Mouse (Mus musculus): Measurements from ENCODE around the gene Abcg1. TPM values are rescaled to one million over a fixed set of nuclear protein-coding genes. Genes with fewer than 3 reads are reported as not detected.
A peak's percentile ranks its signal among the peaks of the same experiment; 100 is the strongest.

Gene Abcg1
- 19.3 and 20.4 TPM in 2 replicates for polyA plus RNA-seq (2015; fragmentation: Nextera tagmentation; extraction: Ambion mirVana)

GRCm38 (mm10) chr17:31057151-31057890 is at the start of gene Abcg1:
TSS of gene Abcg1 (plus strand) at chr17:31057675.
- H3K4me3 ChIP-seq (replicated peaks; ENCODE audit: low read length) = peak within 1 kb of the TSS; percentile 82
- no peaks in the 10 kb centered on the region for H3K27me3 ChIP-seq (replicated peaks; ENCODE audit: control insufficient read depth, insufficient read depth, low read length)
- H3K9ac ChIP-seq (replicated peaks; ENCODE audit: low read depth, low read length) = peak within 1 kb of the TSS; percentile 77
- peak within 1 kb of the TSS; percentile 77 for H3K4me2 ChIP-seq (ENCODE audit: low read length)
- WGBS = 1% methylated on average over 48 of the region's 49 CpGs
- peak within 1 kb of the TSS; percentile 89 for H3K27ac ChIP-seq (ENCODE audit: low read length)
- H3K9me3 ChIP-seq (ENCODE audit: control insufficient read depth, low read length) = peaks cover 11% of the 10 kb centered on the region
- H3K36me3 ChIP-seq (ENCODE audit: control insufficient read depth, insufficient read depth) = no peaks in the 10 kb centered on the region
- peaks cover 20% of the 10 kb centered on the region for H3K4me1 ChIP-seq (replicated peaks; ENCODE audit: control insufficient read depth, insufficient read depth, low read length)
- ATAC-seq = peak; percentile 85

- Histone ChIP-seq H3K4me3 (replicated peaks; ENCODE audit: low read length) (no peak overlapping the region), H3K36me3 (ENCODE audit: control insufficient read depth, insufficient read depth) (no peaks in the 10 kb centered on the region), H3K9me3 (ENCODE audit: control insufficient read depth, low read length) (no peaks in the 10 kb centered on the region), H3K4me2 (ENCODE audit: low read length) (no peak overlapping the region), H3K27ac (ENCODE audit: low read length) (no peak overlapping the region), H3K4me1 (replicated peaks; ENCODE audit: control insufficient read depth, insufficient read depth, low read length) (no peaks in the 10 kb centered on the region; the same call in 1 of the 2 replicates), H3K9ac (replicated peaks; ENCODE audit: low read depth, low read length) (no peak overlapping the region), H3K27me3 (replicated peaks; ENCODE audit: control insufficient read depth, insufficient read depth, low read length) (no peaks in the 10 kb centered on the region)
- WGBS = 91% methylated on average over 7 of the region's 8 CpGs
- ATAC-seq = no peak
Observed at GRCm38 (mm10) chr17:31008416-31008815, 49.1 kb upstream of the Abcg1 start.

GRCm38 (mm10) chr17:31011551-31012394 is 45.7 kb upstream of the Abcg1 start:
- no peaks in the 10 kb centered on the region for H3K9me3 ChIP-seq (ENCODE audit: control insufficient read depth, low read length)
- H3K36me3 ChIP-seq (ENCODE audit: control insufficient read depth, insufficient read depth) = no peaks in the 10 kb centered on the region
- no peak overlapping the region for H3K27ac ChIP-seq (ENCODE audit: low read length)
- H3K9ac ChIP-seq (replicated peaks; ENCODE audit: low read depth, low read length) = 0 out of 2 replicates have a peak overlapping the region, but pooled peaks have one; percentile 7
- WGBS = 34% methylated on average over 9 of the region's 9 CpGs
- no peak for ATAC-seq
- no peak overlapping the region for H3K4me3 ChIP-seq (replicated peaks; ENCODE audit: low read length)
- H3K27me3 ChIP-seq (replicated peaks; ENCODE audit: control insufficient read depth, insufficient read depth, low read length) = no peaks in the 10 kb centered on the region
- H3K4me2 ChIP-seq (ENCODE audit: low read length) = no peak overlapping the region
- no peaks in the 10 kb centered on the region; the same call in 1 of the 2 replicates for H3K4me1 ChIP-seq (replicated peaks; ENCODE audit: control insufficient read depth, insufficient read depth, low read length)

- Histone ChIP-seq H3K36me3 (ENCODE audit: control insufficient read depth, insufficient read depth) (no peaks in the 10 kb centered on the region), H3K27ac (ENCODE audit: low read length) (no peak overlapping the region), H3K27me3 (replicated peaks; ENCODE audit: control insufficient read depth, insufficient read depth, low read length) (no peaks in the 10 kb centered on the region), H3K4me3 (replicated peaks; ENCODE audit: low read length) (no peak overlapping the region), H3K9me3 (ENCODE audit: control insufficient read depth, low read length) (peaks cover 3% of the 10 kb centered on the region; the same call in 1 of the 2 replicates), H3K4me1 (replicated peaks; ENCODE audit: control insufficient read depth, insufficient read depth, low read length) (no peaks in the 10 kb centered on the region), H3K4me2 (ENCODE audit: low read length) (no peak overlapping the region), H3K9ac (replicated peaks; ENCODE audit: low read depth, low read length) (no peak overlapping the region)
- no peak for ATAC-seq
- WGBS = 65% methylated on average over 4 of the region's 4 CpGs
Observed at GRCm38 (mm10) chr17:31018267-31018666, 39.2 kb upstream of the Abcg1 start.

- 5% methylated on average over 2 of the region's 2 CpGs for WGBS
- no peaks in the 10 kb centered on the region for H3K27me3 ChIP-seq (replicated peaks; ENCODE audit: control insufficient read depth, insufficient read depth, low read length)
- ATAC-seq = no peak
- no peaks in the 10 kb centered on the region for H3K36me3 ChIP-seq (ENCODE audit: control insufficient read depth, insufficient read depth)
- H3K9me3 ChIP-seq (ENCODE audit: control insufficient read depth, low read length) = peaks cover 3% of the 10 kb centered on the region; the same call in 1 of the 2 replicates
- no peaks in the 10 kb centered on the region for H3K4me1 ChIP-seq (replicated peaks; ENCODE audit: control insufficient read depth, insufficient read depth, low read length)
- no peak overlapping the region for H3K4me3 ChIP-seq (replicated peaks; ENCODE audit: low read length)
- H3K27ac ChIP-seq (ENCODE audit: low read length) = no peak overlapping the region
- no peak overlapping the region for H3K9ac ChIP-seq (replicated peaks; ENCODE audit: low read depth, low read length)
- no peak overlapping the region for H3K4me2 ChIP-seq (ENCODE audit: low read length)
Observed at GRCm38 (mm10) chr17:31019505-31019904, 38.0 kb upstream of the Abcg1 start.

- Histone ChIP-seq H3K4me2 (ENCODE audit: low read length) (no peak overlapping the region), H3K9me3 (ENCODE audit: control insufficient read depth, low read length) (peaks cover 3% of the 10 kb centered on the region; the same call in 1 of the 2 replicates), H3K9ac (replicated peaks; ENCODE audit: low read depth, low read length) (no peak overlapping the region), H3K36me3 (ENCODE audit: control insufficient read depth, insufficient read depth) (no peaks in the 10 kb centered on the region), H3K4me3 (replicated peaks; ENCODE audit: low read length) (no peak overlapping the region), H3K27ac (ENCODE audit: low read length) (no peak overlapping the region), H3K27me3 (replicated peaks; ENCODE audit: control insufficient read depth, insufficient read depth, low read length) (no peaks in the 10 kb centered on the region), H3K4me1 (replicated peaks; ENCODE audit: control insufficient read depth, insufficient read depth, low read length) (no peaks in the 10 kb centered on the region)
- WGBS = 77% methylated on average over 2 of the region's 2 CpGs
- no peak for ATAC-seq
Observed at GRCm38 (mm10) chr17:31020078-31020477, 37.4 kb upstream of the Abcg1 start.

- Histone ChIP-seq H3K4me1 (replicated peaks; ENCODE audit: control insufficient read depth, insufficient read depth, low read length) (no peaks in the 10 kb centered on the region), H3K9me3 (ENCODE audit: control insufficient read depth, low read length) (peaks cover 3% of the 10 kb centered on the region; the same call in 1 of the 2 replicates), H3K27me3 (replicated peaks; ENCODE audit: control insufficient read depth, insufficient read depth, low read length) (no peaks in the 10 kb centered on the region), H3K4me2 (ENCODE audit: low read length) (no peak overlapping the region), H3K36me3 (ENCODE audit: control insufficient read depth, insufficient read depth) (no peaks in the 10 kb centered on the region), H3K4me3 (replicated peaks; ENCODE audit: low read length) (no peak overlapping the region), H3K27ac (ENCODE audit: low read length) (no peak overlapping the region), H3K9ac (replicated peaks; ENCODE audit: low read depth, low read length) (no peak overlapping the region)
- WGBS = 89% methylated on average over 8 of the region's 8 CpGs
- ATAC-seq = no peak
Observed at GRCm38 (mm10) chr17:31021276-31021675, 36.2 kb upstream of the Abcg1 start.

- Histone ChIP-seq H3K36me3 (ENCODE audit: control insufficient read depth, insufficient read depth) (no peaks in the 10 kb centered on the region), H3K4me3 (replicated peaks; ENCODE audit: low read length) (no peak overlapping the region), H3K9ac (replicated peaks; ENCODE audit: low read depth, low read length) (no peak overlapping the region), H3K27me3 (replicated peaks; ENCODE audit: control insufficient read depth, insufficient read depth, low read length) (no peaks in the 10 kb centered on the region), H3K4me1 (replicated peaks; ENCODE audit: control insufficient read depth, insufficient read depth, low read length) (no peaks in the 10 kb centered on the region), H3K4me2 (ENCODE audit: low read length) (no peak overlapping the region), H3K9me3 (ENCODE audit: control insufficient read depth, low read length) (peaks cover 3% of the 10 kb centered on the region; the same call in 1 of the 2 replicates), H3K27ac (ENCODE audit: low read length) (no peak overlapping the region)
- no peak for ATAC-seq
- WGBS = 81% methylated on average over 7 of the region's 7 CpGs
Observed at GRCm38 (mm10) chr17:31024125-31024781, 33.2 kb upstream of the Abcg1 start.

GRCm38 (mm10) chr17:31024782-31025125 is 32.7 kb upstream of the Abcg1 start:
- Histone ChIP-seq H3K4me3 (replicated peaks; ENCODE audit: low read length) (no peak overlapping the region), H3K9ac (replicated peaks; ENCODE audit: low read depth, low read length) (no peak overlapping the region), H3K36me3 (ENCODE audit: control insufficient read depth, insufficient read depth) (no peaks in the 10 kb centered on the region), H3K27me3 (replicated peaks; ENCODE audit: control insufficient read depth, insufficient read depth, low read length) (no peaks in the 10 kb centered on the region), H3K27ac (ENCODE audit: low read length) (no peak overlapping the region), H3K9me3 (ENCODE audit: control insufficient read depth, low read length) (peaks cover 3% of the 10 kb centered on the region; the same call in 1 of the 2 replicates), H3K4me1 (replicated peaks; ENCODE audit: control insufficient read depth, insufficient read depth, low read length) (no peaks in the 10 kb centered on the region), H3K4me2 (ENCODE audit: low read length) (no peak overlapping the region)
- ATAC-seq = no peak
- WGBS = 81% methylated on average over 5 of the region's 5 CpGs

Data from forebrain, embryonic 16.5 days (tissue).